Mouse (Mus musculus) heart, postnatal 0 days (tissue): ENCODE results near the gene Ptprn2. TPM values are rescaled to one million over a fixed set of nuclear protein-coding genes. Genes with fewer than 3 reads are reported as not detected.

Experiments used
- ATAC-seq: fragments of 200-750 bp; cut with Nextera tagmentation; 2 replicates; pipeline ENCODE4 v1.8.0; 2017; ENCODE audit warnings: low read depth, moderate number of reproducible peaks, moderate library complexity; ENCODE audit not compliant: insufficient read depth
- DNase-seq: peaks from one replicate; pipeline ENCODE4 v3.0.0-alpha.2; 2016; ENCODE audit warnings: low spot score
- H3K27ac ChIP-seq: fragments of 300-500 bp; sonication (generic); 2 replicates; pipeline ENCODE4 v1.5.1; 2014; ENCODE audit warnings: low read depth, mild to moderate bottlenecking
- H3K27me3 ChIP-seq: fragments of 300-500 bp; sonication (generic); 2 replicates; pipeline ENCODE4 v1.6.1; 2014; ENCODE audit warnings: low read length, mixed read lengths; ENCODE audit not compliant: control insufficient read depth, insufficient read depth
- H3K36me3 ChIP-seq: fragments of 300-500 bp; sonication (generic); replicated peaks from 2 replicates; pipeline ENCODE4 v1.6.1; 2014; ENCODE audit warnings: low read length, mixed read lengths; ENCODE audit not compliant: control insufficient read depth, insufficient read depth
- H3K4me1 ChIP-seq: fragments of 300-500 bp; sonication (generic); 2 replicates; pipeline ENCODE4 v1.6.1; 2014; ENCODE audit warnings: antibody characterized with exemption; ENCODE audit not compliant: control insufficient read depth, insufficient read depth
- H3K4me2 ChIP-seq: fragments of 300-500 bp; sonication (generic); 2 replicates; pipeline ENCODE4 v1.6.1; 2014; ENCODE audit warnings: low read depth, mild to moderate bottlenecking, low read length, moderate library complexity
- H3K4me3 ChIP-seq: fragments of 300-500 bp; sonication (generic); 2 replicates; pipeline ENCODE4 v1.5.1; 2014; ENCODE audit warnings: low read depth, low read length
- H3K9ac ChIP-seq: fragments of 300-500 bp; sonication (generic); replicated peaks from 2 replicates; pipeline ENCODE4 v1.6.1; 2014; ENCODE audit warnings: low read depth, low read length, mixed read lengths
- H3K9me3 ChIP-seq: fragments of 300-500 bp; sonication (generic); replicated peaks from 2 replicates; pipeline ENCODE4 v1.6.1; 2016; ENCODE audit warnings: low read length; ENCODE audit not compliant: control insufficient read depth
- CTCF ChIP-seq: IDR thresholded peaks from 2 replicates; pipeline ENCODE4 v1.5.1; 2016; ENCODE audit warnings: antibody characterized with exemption, control low read depth, low read depth
- EP300 ChIP-seq: IDR thresholded peaks from 2 replicates; pipeline ENCODE4 v1.6.1; 2016; ENCODE audit warnings: antibody characterized with exemption, low read depth
- WGBS: fragments of 180-500 bp; shearing (Covaris S2); extraction: QIAGEN DNeasy Blood & Tissue Kit; methylation state at CpG from one replicate; pipeline ENCODE4 v1.1.7; 2014; 5-methylcytosine and 5-hydroxymethylcytosine counted together
- polyA plus RNA-seq: library from polyadenylated mRNA; unstranded; fragments of >200 nt; fragmentation: Nextera tagmentation; extraction: Ambion mirVana; gene quantifications from 2 replicates; pipeline ENCODE4 v1.2.1, GENCODE M21; 2015
- total RNA-seq: library from RNA; depleted of rRNA; stranded (reverse); fragments of >200 nt; gene quantifications from 2 replicates; pipeline ENCODE4 v1.2.3, GENCODE M21; 2014; ENCODE audit warnings: low replicate concordance

Gene Ptprn2
- total and polyA plus RNA-seq, 2 experiments from 2014 or later, result not detected

- 56% methylated on average over 3 of the region's 3 CpGs for WGBS
- no peaks in the 10 kb centered on the region for H3K9me3 ChIP-seq
- no peak for ATAC-seq
These were observed 553.9 kb downstream of the Ptprn2 start for GRCm38 (mm10) chr12:117039411-117039810.

GRCm38 (mm10) chr12:117041409-117041808 lies 555.9 kb downstream of the Ptprn2 start:
- Histone ChIP-seq H3K27ac (no peak overlapping the region), H3K4me1 (no peaks in the 10 kb centered on the region), H3K4me3 (no peak overlapping the region), H3K36me3 (no peaks in the 10 kb centered on the region), H3K9me3 (no peaks in the 10 kb centered on the region), H3K27me3 (no peaks in the 10 kb centered on the region), H3K4me2 (no peak overlapping the region), H3K9ac (no peak overlapping the region)
- 0 out of 2 replicates have a peak, but pooled peaks have one; percentile 30 for ATAC-seq
- TF ChIP-seq EP300 (no peak), CTCF (peak; percentile 51)
- 76% methylated on average over 2 of the region's 2 CpGs for WGBS
- no peak for DNase-seq

More at GRCm38 (mm10) chr12:117039411-117039810, 553.9 kb downstream of the Ptprn2 start:
- Histone ChIP-seq H3K4me1 (no peaks in the 10 kb centered on the region), H3K9ac (no peak overlapping the region), H3K27ac (no peak overlapping the region), H3K27me3 (no peaks in the 10 kb centered on the region), H3K4me3 (no peak overlapping the region), H3K4me2 (no peak overlapping the region), H3K36me3 (no peaks in the 10 kb centered on the region)
- no peak for DNase-seq
- TF ChIP-seq CTCF (no peak), EP300 (no peak)

- TF ChIP-seq CTCF (no peak), EP300 (no peak)
- no peak overlapping the region for H3K4me3 ChIP-seq
- H3K27me3 ChIP-seq, result no peaks in the 10 kb centered on the region
- H3K27ac ChIP-seq, result no peak overlapping the region
- no peaks in the 10 kb centered on the region for H3K9me3 ChIP-seq
- H3K36me3 ChIP-seq, result no peaks in the 10 kb centered on the region
- ATAC-seq, result no peak
- WGBS, result 66% methylated on average over 7 of the region's 7 CpGs
- no peaks in the 10 kb centered on the region for H3K4me1 ChIP-seq
- H3K9ac ChIP-seq, result no peak overlapping the region
- no peak for DNase-seq
- no peak overlapping the region for H3K4me2 ChIP-seq
These were observed 557.2 kb downstream of the Ptprn2 start for GRCm38 (mm10) chr12:117042706-117043105.

- 19% methylated on average over 3 of the region's 3 CpGs for WGBS
- ATAC-seq, result no peak
- no peak overlapping the region for H3K9ac ChIP-seq
These were observed 562.1 kb downstream of the Ptprn2 start for GRCm38 (mm10) chr12:117047384-117048251.

GRCm38 (mm10) chr12:117049829-117050228 lies 564.3 kb downstream of the Ptprn2 start:
- DNase-seq, result no peak
- Histone ChIP-seq H3K27ac (no peak overlapping the region), H3K4me1 (no peaks in the 10 kb centered on the region), H3K4me2 (no peak overlapping the region), H3K4me3 (no peak overlapping the region), H3K36me3 (no peaks in the 10 kb centered on the region), H3K9me3 (no peaks in the 10 kb centered on the region), H3K9ac (no peak overlapping the region), H3K27me3 (no peaks in the 10 kb centered on the region)
- ATAC-seq, result no peak
- no peak for TF ChIP-seq EP300
- no peak for TF ChIP-seq CTCF
- WGBS, result 84% methylated on average over 10 of the region's 10 CpGs

More at GRCm38 (mm10) chr12:117047384-117048251, 562.1 kb downstream of the Ptprn2 start:
- Histone ChIP-seq H3K4me1 (no peaks in the 10 kb centered on the region), H3K9me3 (no peaks in the 10 kb centered on the region), H3K4me3 (no peak overlapping the region), H3K4me2 (no peak overlapping the region), H3K36me3 (no peaks in the 10 kb centered on the region), H3K27me3 (no peaks in the 10 kb centered on the region), H3K27ac (no peak overlapping the region)
- DNase-seq, result no peak
- no peak for TF ChIP-seq EP300
- TF ChIP-seq CTCF, result no peak
